Mouse (Mus musculus) erythroblast, adult 5-6 weeks (primary cell): Measurements from ENCODE around the gene Psmf1. TPM values are rescaled to one million over a fixed set of nuclear protein-coding genes. Genes with fewer than 3 reads are reported as not detected.

ENCODE experiments used
- ATAC-seq: replicated peaks from 2 replicates; pipeline ENCODE4 v1.8.0; 2016; ENCODE audit warnings: moderate number of reproducible peaks, mild to moderate bottlenecking, moderate TSS enrichment, inconsistent platforms; ENCODE audit not compliant: poor library complexity, low FRiP score, severe bottlenecking
- total RNA-seq, 2 experiments: library from RNA; stranded (forward) in 1 of 2; stranded (reverse) in 1 of 2; fragments of 150-400 nt in 1 of 2; fragments of 200-764, 138-1000 nt in 1 of 2; gene quantifications; 2 replicates each; pipeline versions ENCODE4 v1.2.3 to v1.2.4; 2015 to 2017; ENCODE audit warnings: low replicate concordance in 2 of 2

The Psmf1 gene
- 77.2 and 98.4 TPM in 2 replicates for total RNA-seq (2015; ENCODE audit: low replicate concordance)
- total RNA-seq (2017; ENCODE audit: low replicate concordance), result 68.2 and 70.7 TPM in 2 replicates

DNA sequence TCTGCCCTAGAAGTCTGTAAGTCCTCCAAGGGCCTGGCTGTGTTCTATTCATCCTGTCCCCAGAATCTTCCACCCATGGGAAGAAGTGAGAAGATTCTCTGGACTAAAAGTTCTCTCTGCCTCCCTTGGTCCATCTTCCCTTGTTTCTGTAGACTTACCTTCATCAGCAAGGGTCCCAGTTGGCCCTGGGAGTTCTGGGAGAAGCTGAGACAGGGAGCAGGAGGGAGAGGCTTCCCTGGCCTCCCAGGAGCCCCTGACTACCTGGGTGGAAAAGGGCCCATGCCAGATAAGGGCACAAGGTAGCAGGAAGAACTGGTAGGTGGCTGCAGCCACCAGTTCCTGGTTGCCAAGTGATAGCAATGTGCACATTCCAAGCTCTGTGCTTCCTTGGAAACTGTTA is at the start of gene Psmf1:
Gene Psmf1 (minus strand): TSS at position 342 of the 400 bp plus-strand sequence.
- ATAC-seq, result no peak

DNA sequence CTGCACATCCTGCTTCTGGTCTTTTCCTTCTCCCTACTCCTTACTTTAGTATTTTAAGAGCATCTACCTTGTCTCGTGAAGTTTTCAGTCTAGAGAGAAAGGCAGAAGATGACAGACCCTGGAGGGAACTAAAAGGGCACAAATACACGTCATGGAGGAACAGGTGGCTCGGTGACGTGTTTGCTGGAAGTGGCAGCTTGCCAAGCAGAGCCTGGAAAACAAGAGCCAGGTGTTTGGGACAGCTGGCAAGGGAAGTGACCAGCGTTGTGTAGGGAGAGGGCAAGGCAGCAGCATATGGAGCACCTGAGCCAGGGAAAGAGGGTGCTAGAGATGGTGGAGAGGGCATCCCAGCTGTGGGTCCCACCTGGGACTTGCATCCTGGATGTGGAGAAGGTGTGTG is 47.2 kb upstream of the Psmf1 start:
- no peak for ATAC-seq

GRCm38 (mm10) chr2:151790169-151790568 is 46.2 kb upstream of the Psmf1 start:
- no peak for ATAC-seq

- no peak for ATAC-seq
Measured at GRCm38 (mm10) chr2:151788221-151788977, 44.4 kb upstream of the Psmf1 start.

GRCm38 (mm10) chr2:151783493-151783892 is 39.5 kb upstream of the Psmf1 start:
- no peak for ATAC-seq

GRCm38 (mm10) chr2:151777366-151777765 is 33.4 kb upstream of the Psmf1 start:
- no peak for ATAC-seq

DNA sequence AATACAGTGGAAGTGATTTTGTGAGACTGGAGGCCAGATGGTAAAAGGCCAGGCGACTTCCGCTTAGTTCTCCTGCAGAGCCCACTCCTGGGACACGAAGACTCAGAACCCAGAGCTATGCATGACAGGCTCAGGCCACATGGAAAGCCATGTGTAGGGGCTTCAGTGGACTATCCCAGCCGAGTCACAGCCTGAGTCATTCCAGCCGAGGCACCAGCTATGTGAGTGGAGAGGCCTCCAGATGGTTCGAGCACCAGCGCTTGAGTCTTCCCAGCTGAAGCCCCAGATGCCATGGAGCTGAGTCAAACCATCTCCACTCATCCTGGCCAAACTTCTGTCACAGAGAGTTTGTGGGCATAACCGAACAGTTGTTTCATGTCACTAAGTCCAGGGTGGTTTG is 29.5 kb upstream of the Psmf1 start:
- no peak for ATAC-seq

GRCm38 (mm10) chr2:151772169-151772568 is 28.2 kb upstream of the Psmf1 start:
- no peak for ATAC-seq

DNA sequence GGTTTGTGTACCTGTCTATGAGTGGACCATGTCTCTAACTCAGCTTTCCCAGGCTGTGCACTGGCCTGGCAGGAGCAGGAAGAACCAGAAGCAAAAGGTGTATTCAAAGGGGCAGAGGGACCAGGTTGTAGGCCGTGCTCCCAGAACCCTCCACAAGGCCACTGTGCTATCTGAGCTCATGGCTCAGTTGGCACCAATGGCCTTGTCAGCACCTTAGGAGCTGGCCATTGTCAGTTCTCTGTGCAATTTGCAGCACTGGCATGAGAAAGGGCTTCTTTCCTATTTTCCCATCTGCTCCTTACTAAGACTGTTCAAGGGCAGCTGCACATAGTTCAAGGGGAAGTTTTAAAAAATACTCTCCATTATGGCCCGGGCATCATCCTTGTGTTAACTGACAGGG is 20.6 kb upstream of the Psmf1 start:
- ATAC-seq, result no peak

DNA sequence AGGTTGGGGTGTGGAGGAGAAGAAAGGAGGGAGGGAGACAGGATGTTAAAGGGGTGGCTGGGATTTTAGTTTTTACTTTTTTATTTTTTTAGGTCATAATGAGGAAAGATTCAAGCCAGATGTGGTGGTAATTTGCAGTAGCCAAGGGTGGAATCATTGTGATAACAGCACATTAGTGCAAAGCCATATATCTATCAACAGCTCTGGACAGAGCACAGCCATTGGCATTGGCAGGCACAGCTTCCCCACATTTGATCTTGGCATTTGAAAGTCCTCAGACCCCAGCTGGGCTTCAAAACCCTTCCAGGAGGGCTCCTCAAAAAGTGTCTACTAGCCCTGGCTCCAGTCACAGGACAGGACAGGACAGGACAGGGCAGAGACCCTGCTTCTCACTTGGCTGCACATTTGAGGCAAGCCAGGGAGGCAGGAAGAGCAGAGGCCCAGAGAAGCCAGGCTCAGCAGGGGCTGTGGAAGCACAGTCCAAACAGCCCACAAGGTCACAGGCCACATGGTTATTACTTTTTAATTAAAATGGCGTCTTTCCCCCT is 14.9 kb upstream of the Psmf1 start:
- ATAC-seq, result no peak

DNA sequence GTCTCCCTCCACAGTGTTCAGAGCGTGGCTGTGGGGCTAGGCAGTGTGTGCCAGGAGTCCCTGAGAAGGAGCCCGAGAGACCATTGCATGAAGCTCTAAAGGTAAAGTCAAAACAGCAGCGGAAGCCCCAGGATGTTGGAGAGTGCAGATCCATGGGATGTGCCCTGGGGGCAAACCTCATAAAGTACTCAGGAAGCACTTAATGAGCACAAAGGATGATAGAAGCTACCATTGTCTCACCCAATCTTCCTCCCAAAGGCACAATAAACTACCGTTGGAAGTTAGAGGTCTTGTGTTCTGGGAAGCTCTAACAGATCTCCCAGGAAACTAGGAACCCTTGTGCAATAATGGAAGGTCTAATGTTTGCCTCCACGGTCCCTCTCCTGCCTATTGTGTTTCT is 13.5 kb upstream of the Psmf1 start:
- ATAC-seq, result no peak

GRCm38 (mm10) chr2:151756277-151757061 is 12.5 kb upstream of the Psmf1 start:
- ATAC-seq, result no peak

- ATAC-seq, result no peak
Measured at GRCm38 (mm10) chr2:151751330-151751729, 7.3 kb upstream of the Psmf1 start.

GRCm38 (mm10) chr2:151747847-151748705 is 4.1 kb upstream of the Psmf1 start:
- peak; percentile 71 for ATAC-seq

- peak; percentile 54 for ATAC-seq
Measured at GRCm38 (mm10) chr2:151742850-151743679, 921 bp downstream of the Psmf1 start.

GRCm38 (mm10) chr2:151742084-151742483 is 1.9 kb downstream of the Psmf1 start:
- ATAC-seq, result peak; percentile 40

DNA sequence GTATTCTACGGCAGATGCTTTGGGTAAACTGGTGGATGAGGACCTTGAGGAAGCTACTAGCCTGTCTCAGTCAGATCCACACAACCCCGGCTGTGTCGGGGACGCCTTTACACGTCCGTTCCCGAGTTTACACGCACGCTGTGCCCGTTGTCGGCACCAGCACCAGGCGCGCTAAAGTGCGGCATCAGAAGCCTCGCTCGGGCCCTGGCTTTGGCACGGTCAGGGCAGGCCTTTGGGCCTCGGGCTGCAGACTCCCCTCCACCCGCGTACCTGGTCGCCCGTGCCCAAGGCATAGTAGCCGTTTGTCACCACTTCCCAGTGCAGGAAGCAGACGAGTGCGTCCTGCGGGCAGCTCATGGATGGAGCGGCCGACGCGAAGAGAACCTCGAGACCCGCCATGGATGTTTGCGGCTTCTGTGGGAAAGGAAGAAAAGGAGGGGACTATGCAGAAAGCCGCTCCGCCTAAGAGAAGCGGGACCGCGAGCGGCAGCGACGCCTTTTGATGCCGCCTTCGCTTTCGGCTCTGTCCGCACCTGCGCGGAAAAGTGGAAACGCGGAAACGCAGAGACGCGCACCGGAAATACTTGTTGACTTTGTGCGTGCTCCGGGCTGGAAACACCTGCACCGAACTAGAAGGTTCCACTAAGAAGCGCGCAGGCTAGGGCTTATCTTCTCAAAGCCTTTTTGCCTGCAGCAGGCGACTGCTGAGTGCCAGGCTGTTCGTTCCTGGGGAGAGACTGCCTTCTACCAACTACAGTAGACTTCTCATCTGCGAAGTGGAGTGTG is 3.1 kb downstream of the Psmf1 start:
- peak; percentile 61 for ATAC-seq

GRCm38 (mm10) chr2:151739505-151739904 is 4.5 kb downstream of the Psmf1 start:
- ATAC-seq, result peak; percentile 20; the same call in 1 of the 2 replicates
